Mouse (Mus musculus): Measurements from ENCODE around the gene Nedd9. TPM values are rescaled to one million over a fixed set of nuclear protein-coding genes. Genes with fewer than 3 reads are reported as not detected.
"Not testable (repeated sequence)": the region's sequence is repeated elsewhere in the genome, so short reads cannot be mapped to it uniquely, and the experiment has no call there.

Gene Nedd9
- total and polyA plus RNA-seq, 3 experiments: 0.49 to 1.4 TPM; not detected in 1

- TF ChIP-seq TAL1 (conservative IDR thresholded peaks at IDR 0.05; ENCODE audit: low read depth, low read length) (no peak), GATA1 (IDR thresholded peaks at IDR 0.05; ENCODE audit: borderline replicate concordance, low read length) (no peak), POLR2AphosphoS5 (IDR thresholded peaks at IDR 0.05; ENCODE audit: insufficient replicate concordance, low read depth, low read length) (no peak), CTCF (IDR thresholded peaks at IDR 0.05; ENCODE audit: low read depth, low read length) (no peak), GATA2 (IDR thresholded peaks at IDR 0.05; ENCODE audit: borderline replicate concordance, low read depth, low read length) (no peak)
- DNase-seq (ENCODE audit: low spot score): no peak
- H3K4me3 ChIP-seq (ENCODE audit: low read depth, low read length): no peak overlapping the region
- no peaks in the 10 kb centered on the region for H3K36me3 ChIP-seq (replicated peaks)
- no peaks in the 10 kb centered on the region for H3K27me3 ChIP-seq (ENCODE audit: insufficient read depth, low read length)
- H3K4me1 ChIP-seq (ENCODE audit: insufficient read depth, low read depth, low read length): 0 out of 2 replicates have a peak, but pooled peaks cover 6% of the 10 kb centered on the region
- no peaks in the 10 kb centered on the region for H3K9me3 ChIP-seq (replicated peaks)
- no peak for ATAC-seq (ENCODE audit: extremely low read depth, insufficient number of reproducible peaks, low FRiP score, poor library complexity, severe bottlenecking)
Measured at GRCm38 (mm10) chr13:41372555-41373460, 114.4 kb downstream of the Nedd9 start.

- no peak for DNase-seq (ENCODE audit: low spot score)
- no peak for TF ChIP-seq POLR2AphosphoS5 (IDR thresholded peaks at IDR 0.05; ENCODE audit: insufficient replicate concordance, low read depth, low read length)
- TF ChIP-seq GATA1 (IDR thresholded peaks at IDR 0.05; ENCODE audit: borderline replicate concordance, low read length): no peak
- Histone ChIP-seq H3K27me3 (ENCODE audit: insufficient read depth, low read length) (no peaks in the 10 kb centered on the region), H3K36me3 (replicated peaks) (no peaks in the 10 kb centered on the region), H3K4me3 (ENCODE audit: low read depth, low read length) (no peak overlapping the region), H3K9me3 (replicated peaks) (no peaks in the 10 kb centered on the region), H3K4me1 (ENCODE audit: insufficient read depth, low read depth, low read length) (0 out of 2 replicates have a peak, but pooled peaks cover 6% of the 10 kb centered on the region)
- no peak for ATAC-seq (ENCODE audit: extremely low read depth, insufficient number of reproducible peaks, low FRiP score, poor library complexity, severe bottlenecking)
Measured at GRCm38 (mm10) chr13:41371547-41371946, 115.6 kb downstream of the Nedd9 start.

DNA sequence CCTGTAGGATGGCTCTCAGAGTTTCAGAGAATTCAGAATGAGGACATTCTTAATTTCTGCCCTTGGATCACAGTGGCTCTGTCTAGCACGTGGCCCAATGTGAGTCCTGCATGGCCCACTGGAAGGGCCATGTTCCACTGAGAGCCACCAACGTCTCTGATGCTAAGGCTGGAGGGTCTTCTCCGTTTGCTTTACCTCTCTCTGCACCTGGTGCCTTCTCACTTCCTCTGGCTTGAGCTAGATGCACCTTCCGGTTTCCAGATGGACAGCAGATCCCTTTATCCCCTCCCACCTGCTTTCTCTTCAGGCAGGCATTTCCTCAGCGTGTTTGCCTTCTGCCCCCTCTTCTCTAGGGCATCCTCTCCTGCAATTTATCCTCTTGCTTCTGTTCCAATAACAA lies 118.5 kb downstream of the Nedd9 start:
- no peak for ATAC-seq (ENCODE audit: extremely low read depth, insufficient number of reproducible peaks, low FRiP score, poor library complexity, severe bottlenecking)
- Histone ChIP-seq H3K4me3 (ENCODE audit: low read depth, low read length) (no peak overlapping the region), H3K36me3 (replicated peaks) (no peaks in the 10 kb centered on the region), H3K27me3 (ENCODE audit: insufficient read depth, low read length) (no peaks in the 10 kb centered on the region), H3K4me1 (ENCODE audit: insufficient read depth, low read depth, low read length) (0 out of 2 replicates have a peak, but pooled peaks cover 6% of the 10 kb centered on the region), H3K9me3 (replicated peaks) (no peaks in the 10 kb centered on the region)
- DNase-seq (ENCODE audit: low spot score): no peak
- TF ChIP-seq POLR2AphosphoS5 (IDR thresholded peaks at IDR 0.05; ENCODE audit: insufficient replicate concordance, low read depth, low read length) (no peak), CTCF (IDR thresholded peaks at IDR 0.05; ENCODE audit: low read depth, low read length) (no peak), TAL1 (conservative IDR thresholded peaks at IDR 0.05; ENCODE audit: low read depth, low read length) (no peak), GATA2 (IDR thresholded peaks at IDR 0.05; ENCODE audit: borderline replicate concordance, low read depth, low read length) (no peak), GATA1 (IDR thresholded peaks at IDR 0.05; ENCODE audit: borderline replicate concordance, low read length) (no peak)

DNA sequence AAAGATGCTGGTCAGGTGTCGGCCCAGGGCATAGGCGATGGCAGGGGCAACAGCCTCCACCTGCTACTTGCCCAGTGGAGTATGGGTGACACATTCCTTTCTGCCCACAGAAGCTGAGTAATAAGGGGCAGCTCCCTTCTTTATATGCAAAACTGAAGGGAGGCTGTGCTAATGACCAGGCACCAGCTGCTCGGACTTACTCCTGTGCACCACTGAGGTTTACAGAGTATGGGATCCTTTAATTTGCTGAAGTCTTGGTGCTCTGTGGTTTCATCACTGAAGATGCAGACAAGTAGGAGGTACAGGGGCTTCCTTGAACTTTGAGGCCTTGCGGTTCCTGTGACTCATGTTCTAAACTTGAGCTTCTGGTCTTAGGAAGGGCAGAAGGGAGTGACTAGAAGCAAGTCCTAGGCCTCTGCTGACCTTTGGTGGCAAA lies 120.0 kb downstream of the Nedd9 start:
- Histone ChIP-seq H3K9me3 (replicated peaks) (no peaks in the 10 kb centered on the region), H3K27me3 (ENCODE audit: insufficient read depth, low read length) (no peaks in the 10 kb centered on the region), H3K36me3 (replicated peaks) (no peaks in the 10 kb centered on the region), H3K4me3 (ENCODE audit: low read depth, low read length) (no peak overlapping the region), H3K4me1 (ENCODE audit: insufficient read depth, low read depth, low read length) (no peaks in the 10 kb centered on the region)
- no peak for DNase-seq (ENCODE audit: low spot score)
- TF ChIP-seq GATA1 (IDR thresholded peaks at IDR 0.05; ENCODE audit: borderline replicate concordance, low read length) (no peak), TAL1 (conservative IDR thresholded peaks at IDR 0.05; ENCODE audit: low read depth, low read length) (no peak), POLR2AphosphoS5 (IDR thresholded peaks at IDR 0.05; ENCODE audit: insufficient replicate concordance, low read depth, low read length) (no peak), GATA2 (IDR thresholded peaks at IDR 0.05; ENCODE audit: borderline replicate concordance, low read depth, low read length) (no peak), CTCF (IDR thresholded peaks at IDR 0.05; ENCODE audit: low read depth, low read length) (no peak)
- ATAC-seq (ENCODE audit: extremely low read depth, insufficient number of reproducible peaks, low FRiP score, poor library complexity, severe bottlenecking): no peak

GRCm38 (mm10) chr13:41366609-41367008 lies 120.6 kb downstream of the Nedd9 start:
- H3K4me3 ChIP-seq (ENCODE audit: low read depth, low read length); DNase-seq (ENCODE audit: low spot score); H3K4me1 ChIP-seq (ENCODE audit: insufficient read depth, low read depth, low read length); ATAC-seq (ENCODE audit: extremely low read depth, insufficient number of reproducible peaks, low FRiP score, poor library complexity, severe bottlenecking); H3K27me3 ChIP-seq (ENCODE audit: insufficient read depth, low read length); H3K9me3 ChIP-seq (replicated peaks); H3K36me3 ChIP-seq (replicated peaks): not testable (repeated sequence)

GRCm38 (mm10) chr13:41364273-41364672 lies 122.9 kb downstream of the Nedd9 start:
- H3K27me3 ChIP-seq (ENCODE audit: insufficient read depth, low read length): peaks cover 12% of the 10 kb centered on the region
- TF ChIP-seq POLR2AphosphoS5 (IDR thresholded peaks at IDR 0.05; ENCODE audit: insufficient replicate concordance, low read depth, low read length) (no peak), TAL1 (conservative IDR thresholded peaks at IDR 0.05; ENCODE audit: low read depth, low read length) (no peak), CTCF (IDR thresholded peaks at IDR 0.05; ENCODE audit: low read depth, low read length) (no peak), GATA2 (IDR thresholded peaks at IDR 0.05; ENCODE audit: borderline replicate concordance, low read depth, low read length) (no peak), GATA1 (IDR thresholded peaks at IDR 0.05; ENCODE audit: borderline replicate concordance, low read length) (no peak)
- H3K36me3 ChIP-seq (replicated peaks): no peaks in the 10 kb centered on the region
- peaks cover 3% of the 10 kb centered on the region; the same call in 1 of the 2 replicates for H3K4me1 ChIP-seq (ENCODE audit: insufficient read depth, low read depth, low read length)
- ATAC-seq (ENCODE audit: extremely low read depth, insufficient number of reproducible peaks, low FRiP score, poor library complexity, severe bottlenecking): no peak
- H3K4me3 ChIP-seq (ENCODE audit: low read depth, low read length): no peak overlapping the region
- no peaks in the 10 kb centered on the region for H3K9me3 ChIP-seq (replicated peaks)
- DNase-seq (ENCODE audit: low spot score): no peak
